Mouse (Mus musculus) cerebellum, adult (tissue): ENCODE measurements around the gene Nova2.

Experiments
- ATAC-seq: cut with Nextera tagmentation; 2 replicates; pipeline ENCODE4 v1.9.2; 2017; ENCODE audit warnings: mild to moderate bottlenecking, moderate library complexity, mixed read lengths; ENCODE audit not compliant: insufficient number of reproducible peaks, low FRiP score, low TSS enrichment

The Nova2 gene

DNA sequence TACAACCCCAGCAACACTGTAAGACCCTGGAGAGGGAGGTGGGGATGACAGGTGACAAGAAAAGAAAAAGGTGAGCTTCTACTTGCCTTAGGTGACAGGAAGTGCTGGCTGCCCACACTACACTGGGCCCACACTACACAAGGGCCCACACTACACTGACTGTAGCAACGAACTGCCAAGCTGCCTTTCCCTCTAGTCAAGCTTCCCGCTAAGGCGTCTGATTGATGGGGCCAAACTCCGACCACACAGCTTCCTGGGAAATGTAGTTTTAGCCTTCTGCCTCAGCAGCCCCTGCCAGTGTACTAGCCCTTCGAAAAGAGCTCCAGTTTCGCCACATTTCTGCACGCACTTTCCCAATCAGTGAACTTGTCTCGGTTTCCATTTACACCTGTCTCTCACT is 41.9 kb downstream of the Nova2 start:
- ATAC-seq = no peak

DNA sequence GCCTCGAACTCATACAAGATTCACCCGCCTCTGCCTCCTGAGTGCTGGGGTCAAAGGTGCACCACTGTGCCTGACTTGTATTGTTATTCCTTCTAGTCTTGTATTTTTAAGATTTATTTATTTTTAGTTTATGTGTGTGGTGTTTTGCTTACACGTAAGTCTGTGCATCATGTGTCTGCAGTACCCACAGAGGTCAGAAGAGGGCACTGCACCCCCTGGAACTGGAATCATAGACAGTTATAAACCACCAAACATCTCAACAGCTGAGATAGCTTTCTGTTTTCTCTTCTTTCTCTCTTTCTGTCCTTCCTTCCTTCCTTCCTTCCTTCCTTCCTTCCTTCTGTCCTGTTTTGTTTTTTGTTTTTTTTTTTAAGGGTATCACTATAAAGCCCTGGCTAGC is 45.3 kb downstream of the Nova2 start:
- ATAC-seq = no peak

DNA sequence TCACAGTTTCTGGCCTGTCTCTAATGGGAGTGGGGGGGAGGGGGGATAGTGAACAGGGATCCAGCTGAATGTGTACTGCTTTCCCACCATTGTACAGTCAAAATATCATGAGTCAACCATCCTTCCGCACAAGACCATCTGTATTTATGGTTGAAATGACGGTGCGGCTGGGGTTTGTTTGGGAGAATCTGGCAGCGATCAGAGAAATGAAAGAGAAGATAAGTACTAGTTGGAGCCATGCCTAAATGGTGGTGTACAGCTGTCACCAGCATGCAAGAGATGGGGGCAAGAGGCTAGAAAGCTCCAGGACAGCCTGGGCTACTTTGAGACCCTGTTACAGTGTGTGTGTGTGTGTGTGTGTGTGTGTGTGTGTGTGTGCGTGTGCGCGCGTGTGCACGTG is 52.7 kb downstream of the Nova2 start:
- ATAC-seq = no peak

DNA sequence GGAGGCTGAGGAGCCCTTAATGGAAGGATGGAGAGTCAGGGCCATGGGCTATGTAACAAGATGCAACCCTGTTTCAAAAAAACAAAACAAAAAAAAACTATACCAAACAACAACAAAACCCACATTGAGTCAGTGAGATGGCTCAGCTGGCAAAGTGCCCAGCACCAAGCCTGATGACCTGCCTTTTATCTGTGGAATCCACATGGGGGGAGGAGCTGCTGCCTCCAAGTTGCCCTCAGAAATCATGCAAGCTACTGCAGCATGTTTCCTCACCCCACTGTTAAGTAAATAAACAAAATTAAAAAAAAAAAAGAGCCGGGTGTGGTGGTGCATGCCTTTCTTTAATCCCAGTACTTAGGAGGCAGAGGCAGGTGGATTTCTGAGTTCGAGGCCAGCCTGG is 60.8 kb downstream of the Nova2 start:
- ATAC-seq = no peak

DNA sequence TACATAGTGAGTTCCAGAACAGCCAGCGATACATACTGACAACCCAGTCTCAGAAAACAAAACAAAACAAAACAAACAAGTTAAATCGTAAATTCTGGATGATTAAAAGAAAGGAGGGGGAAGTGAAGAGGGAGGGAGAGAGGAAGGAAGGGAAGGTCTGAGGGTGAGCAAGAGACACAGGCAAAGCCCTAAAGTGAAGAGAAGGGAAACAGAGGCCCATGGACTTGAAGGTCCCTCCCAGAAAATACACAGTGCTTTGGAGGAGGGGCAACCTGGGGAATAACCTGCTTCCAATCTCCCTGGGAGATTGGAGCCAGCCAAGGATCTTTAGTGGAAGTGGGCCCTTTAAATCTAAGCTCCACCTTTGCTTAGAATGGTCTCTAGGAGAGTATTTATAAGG is 61.4 kb downstream of the Nova2 start, which contains the start of gene Nanos2:
Gene Nanos2 (plus strand): TSS at position 301 of the 400 bp plus-strand sequence.
- ATAC-seq = no peak

DNA sequence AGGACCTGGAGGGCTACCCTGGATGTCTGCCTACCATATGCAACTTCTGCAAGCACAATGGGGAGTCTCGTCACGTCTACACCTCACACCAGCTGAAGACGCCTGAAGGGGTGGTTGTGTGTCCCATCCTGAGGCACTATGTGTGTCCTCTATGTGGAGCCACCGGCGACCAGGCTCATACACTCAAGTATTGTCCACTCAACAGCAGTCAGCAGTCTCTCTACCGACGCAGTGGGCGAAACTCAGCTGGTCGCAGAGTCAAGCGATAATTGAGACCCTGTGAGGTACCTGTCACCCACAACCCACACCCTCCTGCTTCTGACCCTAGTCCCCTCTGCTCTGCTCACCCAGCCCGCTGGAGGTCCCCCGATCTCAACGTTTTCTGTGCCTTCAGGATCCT is 62.1 kb downstream of the Nova2 start:
- ATAC-seq = no peak

DNA sequence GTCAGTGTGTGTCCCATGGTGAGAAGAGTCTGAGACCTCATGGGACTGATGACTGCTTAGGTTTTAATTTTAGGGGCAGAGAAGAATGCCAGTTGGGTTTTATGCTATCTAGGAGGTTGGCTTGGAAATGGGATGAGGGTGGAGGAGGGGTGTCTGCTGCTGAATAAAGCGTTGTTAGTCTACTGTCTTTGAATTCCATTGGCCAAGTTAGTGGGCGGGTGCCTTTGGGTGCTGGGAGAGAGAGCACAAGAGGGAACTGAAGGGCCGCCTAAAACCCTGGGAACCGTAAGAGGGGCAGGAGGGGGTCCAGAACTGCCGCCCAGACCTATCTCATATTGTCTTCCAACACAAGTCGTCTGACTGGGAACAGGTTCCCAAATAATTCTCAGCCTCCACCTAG is 63.1 kb downstream of the Nova2 start:
- ATAC-seq = no peak

DNA sequence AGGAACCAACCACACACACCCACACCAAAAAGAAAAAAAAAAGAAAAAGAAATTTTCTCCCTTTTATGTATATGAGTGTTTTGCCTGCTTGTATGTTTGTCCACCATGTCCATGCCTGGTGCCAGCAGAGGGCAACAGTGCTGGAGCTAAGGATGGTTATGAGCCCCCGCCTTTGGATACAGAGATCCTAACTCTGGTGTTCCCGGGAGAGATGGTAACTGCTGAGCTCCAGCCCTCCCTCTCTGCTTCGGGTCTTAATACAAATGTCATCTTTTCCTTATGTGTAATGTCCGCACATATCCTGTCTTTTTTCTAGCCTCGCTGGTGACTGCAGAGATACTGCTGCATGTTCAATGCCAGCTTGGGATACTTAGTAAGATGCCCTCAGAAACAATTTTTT is 64.3 kb downstream of the Nova2 start:
- ATAC-seq = no peak

DNA sequence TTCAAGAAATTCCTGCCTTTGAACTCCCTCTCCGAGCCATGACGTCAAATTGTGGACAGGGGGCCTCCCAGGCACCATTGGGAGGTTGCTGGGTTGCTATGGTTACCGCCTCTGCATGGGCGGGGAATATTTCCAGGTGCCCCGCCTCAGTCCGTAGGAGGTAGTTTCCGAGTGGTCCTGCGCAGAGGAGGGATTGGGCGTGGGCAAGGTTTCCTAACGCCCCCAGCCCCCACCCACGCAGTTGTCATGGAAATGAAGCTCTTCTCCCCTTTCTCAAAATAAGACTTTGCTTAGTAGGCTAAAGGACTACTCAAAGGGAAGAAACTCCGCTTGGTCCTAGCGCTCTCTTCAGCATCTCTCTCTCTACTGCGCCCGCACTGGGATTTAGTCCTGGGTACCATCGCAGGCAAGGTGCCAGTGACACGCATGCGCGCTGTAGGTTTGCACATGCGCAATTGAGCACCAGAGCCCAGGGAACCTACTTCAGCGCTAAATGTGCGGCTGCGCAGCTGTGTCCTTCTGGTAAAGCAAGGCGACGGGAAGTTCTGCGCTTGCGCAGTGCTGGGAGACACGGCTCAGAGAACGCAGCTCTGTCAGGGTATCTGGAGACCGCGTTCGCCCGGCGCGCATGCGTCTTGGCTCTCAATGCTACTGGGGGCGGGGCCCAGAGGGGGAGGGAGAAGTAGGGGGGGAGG is 65.1 kb downstream of the Nova2 start, which contains the start of gene Mypop:
Gene Mypop (plus strand): TSS at position 645 of the 695 bp plus-strand sequence.
- peak; percentile 92 for ATAC-seq

DNA sequence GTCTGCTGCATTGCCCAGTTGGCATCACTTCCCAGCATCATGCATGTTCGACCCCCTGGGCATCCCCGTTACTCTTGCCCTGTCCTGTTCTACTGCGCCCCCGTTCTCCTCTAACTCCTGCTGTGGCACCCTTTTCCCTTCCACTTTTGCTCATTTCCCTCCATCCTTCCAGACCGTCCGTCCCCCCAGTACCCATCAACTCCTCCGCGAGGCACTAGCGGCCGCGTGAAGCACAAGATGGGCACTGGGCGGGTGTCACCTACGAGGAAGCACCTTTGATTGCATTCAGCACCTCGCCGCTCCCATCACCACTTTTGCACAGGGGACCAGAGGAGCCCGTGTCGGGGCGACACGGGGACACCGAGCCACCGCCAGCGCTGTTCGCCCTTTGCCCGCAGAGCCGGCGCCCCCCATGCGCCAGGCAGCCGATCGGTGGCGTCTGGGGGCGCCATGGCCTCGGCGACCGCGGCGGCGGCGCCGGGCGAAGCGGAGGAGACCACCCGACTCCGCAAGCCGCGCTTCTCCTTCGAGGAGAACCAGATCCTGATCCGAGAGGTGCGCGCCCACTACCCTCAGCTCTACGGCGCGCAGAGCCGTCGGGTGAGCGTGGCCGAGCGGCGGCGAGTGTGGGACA is 66.1 kb downstream of the Nova2 start:
- no peak for ATAC-seq

DNA sequence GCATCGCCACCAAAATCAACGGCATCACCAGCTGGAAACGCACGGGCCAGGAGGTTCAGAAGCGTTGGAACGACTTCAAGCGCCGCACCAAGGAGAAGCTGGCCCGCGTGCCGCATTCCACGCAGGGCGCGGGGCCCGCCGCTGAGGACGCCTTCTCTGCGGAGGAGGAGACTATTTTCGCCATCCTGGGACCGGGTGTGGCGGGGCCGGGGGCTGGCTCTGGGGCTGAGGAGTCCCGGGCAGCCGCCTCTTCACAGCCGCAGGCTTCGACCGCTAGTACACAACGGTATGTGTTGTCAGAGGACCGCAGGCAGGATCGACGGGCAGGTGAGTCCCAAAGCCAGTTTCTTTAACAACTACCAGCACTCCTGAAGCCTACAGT is 66.6 kb downstream of the Nova2 start:
- no peak for ATAC-seq

DNA sequence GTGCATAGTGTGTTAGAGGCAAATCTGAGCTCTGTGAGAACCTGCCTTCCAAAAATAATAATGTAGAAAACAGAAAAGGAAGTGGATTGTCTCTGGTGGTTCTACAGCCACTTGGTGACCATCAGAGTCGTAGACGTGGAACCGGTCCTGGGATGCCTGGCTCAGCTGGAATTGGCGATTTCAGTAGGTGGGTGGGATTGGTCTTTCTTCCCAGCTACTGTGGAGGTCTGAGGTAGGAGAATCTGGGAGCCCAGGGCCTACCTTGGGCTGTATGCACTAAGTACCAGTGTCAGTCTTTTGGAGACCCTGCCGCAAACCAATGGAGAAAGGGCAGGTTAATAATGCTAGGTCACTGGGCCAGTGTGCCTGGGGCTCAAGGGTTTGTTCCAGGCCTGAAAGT is 67.3 kb downstream of the Nova2 start:
- no peak for ATAC-seq

DNA sequence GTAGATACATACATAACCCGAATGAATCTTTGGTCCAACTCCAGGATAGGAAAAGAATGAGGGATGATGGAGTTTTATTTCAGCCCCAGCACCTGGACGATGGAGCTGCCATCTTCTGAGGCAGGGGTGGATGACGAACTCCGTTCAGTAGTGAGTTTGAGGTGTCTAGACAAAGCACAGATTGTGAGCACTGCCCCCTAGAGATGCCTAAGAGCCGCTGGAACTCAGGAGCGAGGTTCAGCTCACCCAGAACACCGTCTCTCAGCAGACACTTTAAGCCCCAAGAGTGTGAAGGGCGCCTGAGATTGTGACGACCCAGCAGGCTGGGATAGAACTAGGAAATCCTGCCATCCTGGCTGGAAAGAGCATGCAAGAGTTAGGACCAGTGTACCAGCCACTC is 73.1 kb downstream of the Nova2 start:
- ATAC-seq = no peak

DNA sequence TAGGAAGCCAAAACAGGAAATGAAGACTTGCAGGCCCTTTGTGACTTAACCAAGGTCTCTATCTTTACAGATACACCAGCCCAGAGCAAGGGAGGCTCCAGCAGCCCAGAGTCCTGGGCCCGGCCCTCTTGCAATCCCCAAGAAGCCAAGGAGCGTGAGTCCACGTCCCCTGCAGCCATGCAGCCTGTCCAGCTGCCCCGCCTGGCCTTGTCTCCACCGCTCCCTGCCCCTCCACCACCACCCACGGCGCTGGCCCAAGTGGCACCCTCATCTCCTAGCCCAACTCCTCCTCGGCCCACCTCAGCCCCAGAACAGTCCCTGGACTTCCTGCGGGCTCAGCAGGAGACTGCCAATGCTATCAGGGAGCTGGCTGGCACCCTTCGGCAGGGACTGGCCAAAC is 74.7 kb downstream of the Nova2 start:
- ATAC-seq = no peak

DNA sequence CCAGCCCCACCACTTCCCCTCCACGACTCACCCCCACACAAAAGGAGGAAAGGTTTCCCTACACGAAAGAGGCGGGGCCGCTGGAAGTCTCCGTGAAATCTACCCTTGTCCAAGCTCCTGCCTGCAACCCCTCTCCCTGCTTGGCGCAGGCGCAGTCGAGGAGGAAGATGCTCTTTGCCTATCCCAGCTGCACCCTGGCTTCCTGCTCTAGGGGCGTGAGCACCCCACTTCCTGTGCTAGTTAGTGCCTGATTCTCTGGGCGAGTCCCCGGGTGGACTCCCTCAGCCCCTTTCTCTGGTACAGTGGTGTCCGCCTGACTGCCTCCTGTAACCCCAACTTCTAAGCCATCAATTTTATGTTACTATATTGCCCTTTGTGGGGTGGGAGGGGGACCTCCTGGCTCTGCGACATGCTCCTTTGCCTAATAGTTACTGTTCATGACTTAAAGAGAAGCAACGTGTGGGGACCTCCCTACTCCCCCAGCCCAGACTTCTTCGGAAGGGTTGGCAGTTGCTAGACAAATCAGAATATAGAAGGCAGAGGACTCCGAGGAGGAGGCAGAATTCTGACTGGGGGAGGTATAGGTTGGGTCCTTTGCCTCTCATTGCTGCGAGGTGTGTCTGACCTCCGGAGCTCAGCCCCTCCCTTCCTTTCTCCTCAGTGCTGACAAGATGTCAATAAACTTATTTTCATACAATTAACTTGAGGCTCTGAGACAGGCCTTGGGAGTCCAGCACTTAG is 75.5 kb downstream of the Nova2 start:
- ATAC-seq = no peak

DNA sequence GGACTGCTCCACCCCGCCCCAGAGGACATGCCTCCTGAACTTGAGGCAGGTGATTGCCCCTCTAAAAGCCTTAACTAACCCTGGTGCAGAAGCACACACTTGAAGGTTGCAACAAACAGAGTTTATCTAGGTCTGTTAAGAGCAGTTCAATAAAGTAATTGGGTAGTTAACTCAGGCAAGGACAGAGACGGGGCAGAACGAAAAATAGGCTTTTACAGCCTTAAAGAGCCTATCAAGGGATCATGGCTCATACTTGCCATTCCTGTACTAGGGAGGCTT is 76.1 kb downstream of the Nova2 start:
- no peak for ATAC-seq

DNA sequence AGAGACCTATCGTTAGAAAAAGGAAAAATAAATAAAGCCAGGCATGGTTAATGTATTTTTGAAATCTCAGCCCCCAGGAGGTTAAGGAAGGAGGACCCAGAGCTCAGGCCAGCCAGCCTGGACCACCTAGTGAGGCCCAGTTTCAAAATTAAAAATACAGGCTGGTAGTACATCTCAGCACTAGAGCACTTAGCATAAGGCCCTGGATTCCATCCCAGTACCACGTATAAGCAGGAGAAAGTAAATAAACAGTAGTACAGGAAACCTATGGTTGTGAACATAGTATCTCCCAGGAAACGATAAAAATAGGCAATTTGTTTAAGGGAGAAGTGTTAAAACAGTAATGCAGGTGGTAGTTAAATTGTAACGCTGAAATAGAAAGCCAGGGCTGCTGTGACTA is 76.4 kb downstream of the Nova2 start:
- no peak for ATAC-seq

DNA sequence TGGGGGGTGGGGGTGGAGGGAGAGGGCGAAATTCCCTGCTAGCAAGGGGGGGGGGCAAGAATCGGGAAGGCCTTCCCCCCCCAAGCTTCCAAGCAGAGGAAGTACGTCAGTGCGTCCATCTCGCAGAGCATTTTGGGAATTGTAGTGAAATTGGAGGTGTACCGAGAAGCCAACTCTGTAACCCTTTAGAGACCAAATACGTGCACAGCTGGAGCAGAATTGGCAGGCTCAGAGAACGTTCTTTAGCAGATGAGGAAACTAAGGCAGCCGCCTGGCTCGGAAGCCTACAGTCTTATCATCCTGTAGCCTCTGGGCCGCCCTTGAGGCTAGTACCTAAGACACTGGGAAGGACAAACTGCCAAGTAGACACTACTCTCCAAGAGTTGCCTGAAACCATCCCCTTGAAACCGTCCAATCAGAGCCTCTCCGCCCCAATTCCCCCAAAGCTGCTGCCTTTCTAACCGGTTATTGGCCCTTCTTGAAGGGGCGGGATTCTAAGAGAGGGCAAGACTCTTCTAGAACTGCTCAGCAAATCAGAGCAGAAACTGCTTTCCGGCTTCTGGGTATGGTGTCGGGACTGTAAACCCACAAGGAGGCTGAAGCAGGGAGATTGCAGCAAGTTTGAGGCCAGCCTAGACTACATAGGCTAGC is 77.3 kb downstream of the Nova2 start:
- peak; percentile 50; the same call in 1 of the 2 replicates for ATAC-seq

DNA sequence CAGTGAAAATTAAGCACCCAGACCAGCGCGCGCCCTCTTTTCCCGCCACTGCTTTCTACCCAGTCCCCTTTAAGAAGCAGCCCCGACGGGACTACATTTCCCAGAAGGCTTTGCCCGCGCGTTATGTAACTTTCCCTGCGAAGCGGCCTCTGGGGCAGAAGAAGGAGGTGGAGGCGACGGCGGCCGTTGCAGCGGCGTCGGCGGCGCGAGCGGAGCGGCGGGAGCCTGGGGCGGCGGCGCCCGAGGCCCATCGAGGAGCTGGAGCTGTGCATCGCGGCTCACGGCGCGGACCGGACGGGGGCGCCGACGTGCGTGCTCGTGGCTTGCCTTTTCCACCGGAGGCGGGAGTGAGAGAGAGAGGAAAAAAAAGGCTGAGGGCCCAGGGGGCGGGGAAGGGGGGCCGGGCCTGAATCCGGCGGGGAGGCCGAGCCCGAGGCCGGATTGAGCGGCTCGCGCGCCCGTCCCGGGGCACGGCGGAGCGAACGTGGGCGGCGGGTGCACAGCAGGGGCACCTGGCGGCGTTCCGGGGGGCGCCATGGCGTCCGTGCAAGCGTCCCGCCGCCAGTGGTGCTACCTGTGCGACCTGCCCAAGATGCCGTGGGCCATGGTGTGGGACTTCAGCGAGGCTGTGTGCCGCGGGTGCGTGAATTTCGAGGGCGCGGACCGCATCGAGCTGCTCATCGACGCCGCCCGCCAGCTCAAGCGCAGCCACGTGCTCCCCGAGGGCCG is 78.4 kb downstream of the Nova2 start, which contains the start of gene Irf2bp1:
Gene Irf2bp1 (plus strand): TSS at position 143 of the 729 bp plus-strand sequence.
- ATAC-seq = peak; percentile 46; the same call in 1 of the 2 replicates

DNA sequence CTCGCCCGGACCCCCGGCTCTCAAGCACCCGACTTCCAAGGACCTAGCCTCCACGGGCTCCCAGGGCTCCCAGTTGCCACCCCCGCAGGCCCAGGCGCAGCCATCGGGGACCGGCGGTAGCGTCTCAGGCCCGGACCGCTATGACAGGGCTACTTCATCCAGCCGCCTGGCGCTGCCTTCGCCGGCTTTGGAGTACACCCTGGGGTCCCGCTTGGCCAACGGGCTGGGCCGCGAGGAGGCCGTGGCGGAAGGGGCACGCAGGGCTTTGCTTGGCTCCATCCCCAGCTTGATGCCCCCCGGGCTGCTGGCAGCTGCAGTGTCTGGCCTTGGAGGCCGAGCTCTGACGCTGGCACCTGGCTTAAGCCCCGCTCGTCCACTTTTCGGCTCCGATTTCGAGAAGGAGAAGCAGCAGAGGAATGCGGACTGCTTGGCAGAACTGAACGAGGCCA is 79.0 kb downstream of the Nova2 start:
- no peak for ATAC-seq
